ENCODE assay signal across 26 mouse cellular contexts in genomic region chr2:76421411-76421924, GRCm38 (mm10). TPM values are rescaled to one million over a fixed set of nuclear protein-coding genes. Genes with fewer than 3 reads are reported as not detected.
DNase-seq lines count a peak whose midpoint lies in the region; ATAC-seq lines count a peak whose summit lies in the region.
"Had no signal": no experiment of that assay in that cellular context is flagged by ENCODE, and none has a peak within 500 bp of the region (broad histone marks: within the 10 kb centered on the region; RNA-seq: fewer than 3 reads in every experiment).

No protein-coding gene starts in this region.

- ATAC-seq in CD4-positive, CD25-positive, alpha-beta regulatory T cell, adult 4 months = peak; percentile 51
- ATAC-seq: forebrain, embryonic 13.5 days; forebrain, embryonic 15.5 days; forebrain, postnatal 0 days; Patski had no signal

- H3K4me3 ChIP-seq in embryonic facial prominence, embryonic 10.5 days = no peak overlapping the region
- no peak overlapping the region for H3K4me3 ChIP-seq in hindbrain, embryonic 10.5 days
- H3K4me3 ChIP-seq in midbrain, embryonic 10.5 days = no peak overlapping the region
- H3K4me3 ChIP-seq: embryonic facial prominence, embryonic 12.5 days; forebrain, embryonic 13.5 days; forebrain, embryonic 15.5 days had no signal

- 78% methylated on average over 6 of the region's 6 CpGs for WGBS in embryonic facial prominence, embryonic 10.5 days
- WGBS in hindbrain, embryonic 10.5 days = 84% methylated on average over 6 of the region's 6 CpGs
- WGBS in midbrain, embryonic 10.5 days = 83% methylated on average over 6 of the region's 6 CpGs

- H3K36me3 ChIP-seq in embryonic facial prominence, embryonic 10.5 days (replicated peaks) = no peaks in the 10 kb centered on the region
- H3K36me3 ChIP-seq in hindbrain, embryonic 10.5 days = no peaks in the 10 kb centered on the region
- no peaks in the 10 kb centered on the region for H3K36me3 ChIP-seq in midbrain, embryonic 10.5 days
- H3K36me3 ChIP-seq: embryonic facial prominence, embryonic 12.5 days; forebrain, embryonic 15.5 days; G1E had no signal

- no peaks in the 10 kb centered on the region for H3K9me3 ChIP-seq in embryonic facial prominence, embryonic 10.5 days
- H3K9me3 ChIP-seq in hindbrain, embryonic 10.5 days = no peaks in the 10 kb centered on the region
- no peaks in the 10 kb centered on the region for H3K9me3 ChIP-seq in midbrain, embryonic 10.5 days (replicated peaks)
- H3K9me3 ChIP-seq: embryonic facial prominence, embryonic 12.5 days; forebrain, embryonic 13.5 days; forebrain, embryonic 15.5 days; G1E had no signal

- no peak overlapping the region for H3K27ac ChIP-seq in embryonic facial prominence, embryonic 10.5 days (replicated peaks)
- H3K27ac ChIP-seq in hindbrain, embryonic 10.5 days = no peak overlapping the region
- H3K27ac ChIP-seq in midbrain, embryonic 10.5 days (replicated peaks) = no peak overlapping the region
- H3K27ac ChIP-seq: embryonic facial prominence, embryonic 12.5 days; forebrain, embryonic 13.5 days; forebrain, embryonic 15.5 days had no signal

- H3K27me3 ChIP-seq in embryonic facial prominence, embryonic 10.5 days (replicated peaks; ENCODE audit: low read depth, poor library complexity, severe bottlenecking) = no peaks in the 10 kb centered on the region
- H3K27me3 ChIP-seq in hindbrain, embryonic 10.5 days (ENCODE audit: insufficient read depth, poor library complexity, severe bottlenecking) = no peaks in the 10 kb centered on the region
- peaks cover 47% of the 10 kb centered on the region for H3K27me3 ChIP-seq in midbrain, embryonic 10.5 days (ENCODE audit: low read depth, poor library complexity, severe bottlenecking)
- H3K27me3 ChIP-seq: CH12.LX; embryonic facial prominence, embryonic 12.5 days; forebrain, embryonic 13.5 days; forebrain, embryonic 15.5 days; Patski had no signal

- peaks cover 3% of the 10 kb centered on the region; the same call in 1 of the 2 replicates for H3K4me1 ChIP-seq in embryonic facial prominence, embryonic 10.5 days
- H3K4me1 ChIP-seq in hindbrain, embryonic 10.5 days (replicated peaks) = no peaks in the 10 kb centered on the region
- peaks cover 5% of the 10 kb centered on the region; the same call in 1 of the 2 replicates for H3K4me1 ChIP-seq in midbrain, embryonic 10.5 days
- H3K4me1 ChIP-seq: embryonic facial prominence, embryonic 12.5 days; forebrain, embryonic 13.5 days; forebrain, embryonic 15.5 days had no signal

- peak; percentile 56 for DNase-seq in heart, adult 11 months
- DNase-seq in heart, postnatal 4 days = no peak
- peak; percentile 61 for DNase-seq in CD4-positive helper T cell, adult 2 months (ENCODE audit: low read depth, low spot score)
- peak; percentile 59 for DNase-seq in T-cell, adult 2 months (ENCODE audit: low spot score)
- DNase-seq in embryonic facial prominence, embryonic 10.5 days (ENCODE audit: low spot score) = no peak
- DNase-seq in hindbrain, embryonic 10.5 days (ENCODE audit: low spot score) = no peak
- no peak for DNase-seq in midbrain, embryonic 10.5 days (ENCODE audit: low spot score)
- DNase-seq: adrenal gland, adult 8-10 months; adrenal gland, postnatal 14 days; adrenal gland, postnatal 36 days; B cell, adult 2 months; cerebellum, adult 11-12 months; cerebellum, adult 2 months; cerebellum, adult 9-10 months; cerebellum, postnatal 10 days; cerebellum, postnatal 36 days; embryo, embryonic 11 days; forebrain, postnatal 0 days had no signal

RNA-seq across cellular contexts. Expression of gene Osbpl6, which starts 15.2 kb away (rescaled TPM):
- 1 to 10 TPM; 4.7 to 5.0 TPM for total RNA-seq in heart, postnatal 4 days (2021)
- polyA plus RNA-seq in CD4-positive, CD25-positive, alpha-beta regulatory T cell, adult 4 months (2017; shearing (Covaris generic)) = under 1 TPM; 0.24 to 0.27 TPM
- polyA plus RNA-seq in embryonic facial prominence, embryonic 10.5 days (2016; fragmentation: Nextera tagmentation; extraction: Ambion mirVana) = 13.5 and 15.4 TPM in 2 replicates
- polyA plus RNA-seq in hindbrain, embryonic 10.5 days (2016; fragmentation: Nextera tagmentation; extraction: Ambion mirVana) = 13.8 and 15.4 TPM in 2 replicates
- 10.8 and 11.0 TPM in 2 replicates for polyA plus RNA-seq in midbrain, embryonic 10.5 days (2016; fragmentation: Nextera tagmentation; extraction: Ambion mirVana)
- total RNA-seq: common myeloid progenitor, adult 5-6 weeks had no signal
- polyA plus RNA-seq: G1E had no signal

RNA-seq across cellular contexts. Expression of gene Rbm45, which starts 51.7 kb away (rescaled TPM):
- total RNA-seq in heart, postnatal 4 days (2021) = 10 to 100 TPM; 35.9 to 36.0 TPM
- 10 to 100 TPM in 1 of 2 experiments, 1 to 10 TPM in 1; 4.7 to 15.8 TPM for polyA plus RNA-seq in CD4-positive, CD25-positive, alpha-beta regulatory T cell, adult 4 months (2017; shearing (Covaris generic))
- polyA plus RNA-seq in embryonic facial prominence, embryonic 10.5 days (2016; fragmentation: Nextera tagmentation; extraction: Ambion mirVana) = 20.0 and 20.6 TPM in 2 replicates
- 17.8 and 18.3 TPM in 2 replicates for polyA plus RNA-seq in hindbrain, embryonic 10.5 days (2016; fragmentation: Nextera tagmentation; extraction: Ambion mirVana)
- polyA plus RNA-seq in midbrain, embryonic 10.5 days (2016; fragmentation: Nextera tagmentation; extraction: Ambion mirVana) = 19.7 and 20.2 TPM in 2 replicates

Comparison
In these comparisons a context has a peak if more than half of its experiments do, and no peak if none do; other contexts are left out.
1. DNase-seq: peak in heart, adult 11 months (single experiment), CD4-positive helper T cell, adult 2 months (single experiment) and T-cell, adult 2 months (single experiment); none in heart, postnatal 4 days (single experiment), embryonic facial prominence, embryonic 10.5 days (single experiment), hindbrain, embryonic 10.5 days (single experiment) and midbrain, embryonic 10.5 days (single experiment).